Mouse (Mus musculus): ENCODE results near the gene Wnt2. TPM values are rescaled to one million over a fixed set of nuclear protein-coding genes. Genes with fewer than 3 reads are reported as not detected.

The Wnt2 gene
- polyA plus RNA-seq, 1 experiment from 2014 or later: not detected

- no peak for TF ChIP-seq CTCF (IDR thresholded peaks at IDR 0.05)
- ChIA-PET POLR2A (no interaction called here), CTCF (no interaction called here)
- in situ Hi-C loops (cut with MboI; ENCODE audit: low pct_unique_long_range_greater_than_20kb): no loop called here
- H3K27me3 ChIP-seq: no peaks in the 10 kb centered on the region
- ATAC-seq (peak; percentile 82), DNase-seq (ENCODE audit: low read depth, low spot score) (peak; percentile 50)
Measured at GRCm38 (mm10) chr6:17978881-17979280, 51.5 kb downstream of the Wnt2 start.

- POLR2A ChIA-PET: no interaction called here
- H3K27me3 ChIP-seq: no peaks in the 10 kb centered on the region
- in situ Hi-C loops (cut with MboI; ENCODE audit: low pct_unique_long_range_greater_than_20kb): no loop called here
- ATAC-seq: peak; percentile 91
- TF ChIP-seq CTCF (IDR thresholded peaks at IDR 0.05): no peak
- peak; percentile 68 for DNase-seq (ENCODE audit: low read depth, low spot score)
- CTCF ChIA-PET: no interaction called here
Measured at GRCm38 (mm10) chr6:17978324-17978723, 52.1 kb downstream of the Wnt2 start.

- no peaks in the 10 kb centered on the region for H3K27me3 ChIP-seq
- no peak for DNase-seq (ENCODE audit: low read depth, low spot score)
- POLR2A ChIA-PET: no interaction called here
- ATAC-seq: no peak
- in situ Hi-C loops (cut with MboI; ENCODE audit: low pct_unique_long_range_greater_than_20kb): no loop called here
- no peak for TF ChIP-seq CTCF (IDR thresholded peaks at IDR 0.05)
- CTCF ChIA-PET: no interaction called here
Measured at GRCm38 (mm10) chr6:17977165-17977564, 53.2 kb downstream of the Wnt2 start.

- POLR2A ChIA-PET: no interaction called here
- in situ Hi-C loops (cut with MboI; ENCODE audit: low pct_unique_long_range_greater_than_20kb): no loop called here
- H3K27me3 ChIP-seq: no peaks in the 10 kb centered on the region
- CTCF ChIA-PET: no interaction called here
- DNase-seq (ENCODE audit: low read depth, low spot score) (no peak), ATAC-seq (no peak)
- no peak for TF ChIP-seq CTCF (IDR thresholded peaks at IDR 0.05)
Measured at GRCm38 (mm10) chr6:17974416-17974815, 56.0 kb downstream of the Wnt2 start.

GRCm38 (mm10) chr6:17971393-17971792 lies 59.0 kb downstream of the Wnt2 start:
- no peaks in the 10 kb centered on the region for H3K27me3 ChIP-seq
- in situ Hi-C loops (cut with MboI; ENCODE audit: low pct_unique_long_range_greater_than_20kb): no loop called here
- POLR2A ChIA-PET: no interaction called here
- TF ChIP-seq CTCF (IDR thresholded peaks at IDR 0.05): no peak
- CTCF ChIA-PET: no interaction called here
- DNase-seq (ENCODE audit: low read depth, low spot score) (no peak), ATAC-seq (no peak)

- ChIA-PET POLR2A (no interaction called here), CTCF (no interaction called here)
- no peak for TF ChIP-seq CTCF (IDR thresholded peaks at IDR 0.05)
- in situ Hi-C loops (cut with MboI; ENCODE audit: low pct_unique_long_range_greater_than_20kb): no loop called here
- no peaks in the 10 kb centered on the region for H3K27me3 ChIP-seq
- DNase-seq (ENCODE audit: low read depth, low spot score): no peak
- no peak for ATAC-seq
Measured at GRCm38 (mm10) chr6:17969815-17970214, 60.6 kb downstream of the Wnt2 start.

- H3K27me3 ChIP-seq: no peaks in the 10 kb centered on the region
- DNase-seq (ENCODE audit: low read depth, low spot score): no peak
- CTCF ChIA-PET: no interaction called here
- no peak for TF ChIP-seq CTCF (IDR thresholded peaks at IDR 0.05)
- POLR2A ChIA-PET: no interaction called here
- no peak for ATAC-seq
- in situ Hi-C loops (cut with MboI; ENCODE audit: low pct_unique_long_range_greater_than_20kb): no loop called here
Measured at GRCm38 (mm10) chr6:17968467-17969144, 61.8 kb downstream of the Wnt2 start.

- POLR2A ChIA-PET: no interaction called here
- no peak for ATAC-seq
- DNase-seq (ENCODE audit: low read depth, low spot score): no peak
Measured at GRCm38 (mm10) chr6:17963455-17963854, 66.9 kb downstream of the Wnt2 start.

GRCm38 (mm10) chr6:17951779-17952178 lies 78.6 kb downstream of the Wnt2 start:
- no peak for ATAC-seq
- in situ Hi-C loops (cut with MboI; ENCODE audit: low pct_unique_long_range_greater_than_20kb): no loop called here

More at GRCm38 (mm10) chr6:17963455-17963854, 66.9 kb downstream of the Wnt2 start:
- TF ChIP-seq CTCF (IDR thresholded peaks at IDR 0.05): no peak
- in situ Hi-C loops (cut with MboI; ENCODE audit: low pct_unique_long_range_greater_than_20kb): no loop called here
- CTCF ChIA-PET: no interaction called here
- H3K27me3 ChIP-seq: no peaks in the 10 kb centered on the region

GRCm38 (mm10) chr6:17949103-17949502 lies 81.3 kb downstream of the Wnt2 start:
- no peaks in the 10 kb centered on the region for H3K27me3 ChIP-seq
- no peak for DNase-seq (ENCODE audit: low read depth, low spot score)
- ATAC-seq: no peak
- no peak for TF ChIP-seq CTCF (IDR thresholded peaks at IDR 0.05)
- in situ Hi-C loops (cut with MboI; ENCODE audit: low pct_unique_long_range_greater_than_20kb): no loop called here
- CTCF ChIA-PET: no interaction called here
- POLR2A ChIA-PET: no interaction called here

More at GRCm38 (mm10) chr6:17951779-17952178, 78.6 kb downstream of the Wnt2 start:
- no peak for TF ChIP-seq CTCF (IDR thresholded peaks at IDR 0.05)
- no peak for DNase-seq (ENCODE audit: low read depth, low spot score)
- CTCF ChIA-PET: interaction anchor here (1.3 to 1.7 kb wide), 2 partner anchors 11 to 25 kb away, joined by 4 to 5 read pairs; no protein-coding TSS in a partner anchor
- peaks cover 3% of the 10 kb centered on the region for H3K27me3 ChIP-seq
- POLR2A ChIA-PET: no interaction called here

- DNase-seq (ENCODE audit: low read depth, low spot score): no peak
- no peak for ATAC-seq
- no peaks in the 10 kb centered on the region for H3K27me3 ChIP-seq
- in situ Hi-C loops (cut with MboI; ENCODE audit: low pct_unique_long_range_greater_than_20kb): no loop called here
- ChIA-PET CTCF (interaction anchor here (0.8 kb wide), 1 partner anchor 10 kb away, joined by 3 read pairs; no protein-coding TSS in a partner anchor), POLR2A (no interaction called here)
- TF ChIP-seq CTCF (IDR thresholded peaks at IDR 0.05): no peak
Measured at GRCm38 (mm10) chr6:17947130-17947831, 83.1 kb downstream of the Wnt2 start.
